Mouse (Mus musculus): ENCODE measurements at regions not wholly inside any gene's neighbourhood (a gene's known extent, or its start where the extent isn't known, plus 50 kb on each side); places are given as distances from the start of the nearest gene placed in this dataset.
A peak's percentile ranks its signal among the peaks of the same experiment; 100 is the strongest.
"Not testable (repeated sequence)": the region's sequence is repeated elsewhere in the genome, so short reads cannot be mapped to it uniquely, and the experiment has no call there.

DNA sequence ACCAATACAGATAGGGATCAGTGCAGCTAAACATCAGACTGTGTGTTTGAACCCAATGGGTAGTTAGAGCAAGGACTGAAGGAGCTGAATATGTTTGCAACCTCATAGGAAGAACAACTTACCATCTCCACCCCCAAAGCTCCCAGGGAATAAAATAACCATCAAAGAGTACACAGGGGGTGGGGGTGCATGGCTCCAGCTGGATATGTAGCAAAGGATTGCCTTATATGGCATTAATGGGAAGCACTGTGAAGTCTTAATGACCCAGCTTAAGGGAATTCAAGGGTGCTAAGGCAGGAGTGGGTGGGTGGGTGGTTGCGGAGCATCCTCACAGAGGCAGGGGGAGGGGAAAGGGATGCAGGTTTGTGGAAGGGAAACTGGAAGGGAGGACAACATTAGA, 404.0 kb upstream of the Gm12887 start:
- peaks cover 57% of the 10 kb centered on the region for H3K9me3 ChIP-seq
- H3K36me3 ChIP-seq, result no peaks in the 10 kb centered on the region
- ATAC-seq (ENCODE audit: insufficient number of reproducible peaks, low FRiP score, low TSS enrichment, low read depth), result no peak
- no peak overlapping the region for H3K4me2 ChIP-seq
- H3K4me1 ChIP-seq, result no peaks in the 10 kb centered on the region
- no peak overlapping the region for H3K27ac ChIP-seq
- no peak overlapping the region for H3K4me3 ChIP-seq
- WGBS, result 81% methylated on average over 1 of the region's 1 CpGs
- no peak overlapping the region for H3K9ac ChIP-seq
- no peaks in the 10 kb centered on the region for H3K27me3 ChIP-seq

- peak; percentile 45 for ATAC-seq (ENCODE audit: insufficient number of reproducible peaks, low FRiP score, low TSS enrichment, low read depth)
- Histone ChIP-seq H3K4me1 (no peaks in the 10 kb centered on the region), H3K27me3 (no peaks in the 10 kb centered on the region), H3K4me2 (no peak overlapping the region), H3K9me3 (peaks cover 71% of the 10 kb centered on the region), H3K9ac (no peak overlapping the region), H3K4me3 (no peak overlapping the region), H3K27ac (no peak overlapping the region), H3K36me3 (no peaks in the 10 kb centered on the region)
- WGBS, result 89% methylated on average over 15 of the region's 15 CpGs
These were observed 401.0 kb upstream of the Gm12887 start for GRCm38 (mm10) chr4:122022854-122023253.

DNA sequence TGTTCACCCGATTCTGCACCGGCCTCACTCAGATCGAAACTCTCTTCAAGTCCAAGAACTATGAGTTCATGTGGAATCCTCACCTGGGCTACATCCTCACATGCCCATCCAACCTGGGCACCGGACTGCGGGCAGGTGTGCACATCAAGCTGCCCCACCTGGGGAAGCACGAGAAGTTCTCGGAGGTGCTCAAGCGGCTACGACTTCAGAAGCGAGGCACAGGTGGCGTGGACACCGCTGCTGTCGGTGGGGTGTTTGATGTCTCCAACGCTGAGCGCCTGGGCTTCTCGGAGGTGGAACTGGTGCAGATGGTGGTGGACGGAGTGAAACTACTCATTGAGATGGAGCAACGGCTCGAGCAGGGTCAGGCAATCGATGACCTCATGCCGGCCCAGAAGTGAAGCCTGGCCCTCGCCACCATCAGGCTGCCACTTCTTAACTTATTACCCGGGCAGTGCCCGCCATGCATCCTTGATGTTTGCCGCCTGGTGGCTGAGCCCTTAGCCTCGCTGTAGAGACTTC, 387.1 kb upstream of the Gm12887 start:
- WGBS, result 94% methylated on average over 26 of the region's 26 CpGs
- H3K4me2 ChIP-seq, H3K27me3 ChIP-seq, H3K4me3 ChIP-seq, H3K36me3 ChIP-seq, H3K9ac ChIP-seq, H3K27ac ChIP-seq, H3K4me1 ChIP-seq: not testable (repeated sequence)
- ATAC-seq (ENCODE audit: insufficient number of reproducible peaks, low FRiP score, low TSS enrichment, low read depth), result peak; percentile 50
- peaks cover 42% of the 10 kb centered on the region for H3K9me3 ChIP-seq

DNA sequence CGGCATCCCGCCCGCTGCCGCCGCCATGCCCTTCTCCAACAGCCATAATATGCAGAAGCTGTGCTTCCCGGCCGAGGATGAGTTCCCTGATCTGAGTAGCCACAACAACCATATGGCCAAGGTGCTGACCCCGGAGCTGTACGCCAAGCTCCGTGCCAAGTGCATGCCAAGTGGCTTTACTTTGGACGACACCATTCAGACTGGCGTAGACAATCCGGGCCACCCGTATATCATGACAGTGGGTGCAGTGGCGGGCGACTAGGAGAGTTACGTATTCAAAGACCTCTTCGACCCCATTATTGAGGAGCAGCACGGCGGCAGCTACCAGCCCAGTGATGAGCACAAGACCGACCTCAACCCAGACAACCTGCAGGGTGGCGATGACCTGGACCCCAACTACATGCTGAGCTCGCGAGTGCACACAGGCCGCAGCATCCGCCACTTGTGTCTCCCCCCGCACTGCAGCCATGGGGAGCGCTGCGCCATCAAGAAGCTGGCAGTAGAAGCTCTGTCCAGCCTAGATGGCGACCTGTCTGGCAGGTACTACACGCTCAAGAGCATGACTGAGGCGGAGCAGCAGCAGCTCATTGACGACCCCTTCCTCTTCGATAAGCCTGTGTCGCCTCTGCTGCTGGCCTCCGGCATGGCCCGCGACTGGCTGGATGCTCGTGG, 386.4 kb upstream of the Gm12887 start:
- Histone ChIP-seq H3K4me2 (no peak overlapping the region), H3K9me3 (peaks cover 48% of the 10 kb centered on the region), H3K27me3 (no peaks in the 10 kb centered on the region), H3K27ac (no peak overlapping the region), H3K36me3 (no peaks in the 10 kb centered on the region), H3K4me1 (no peaks in the 10 kb centered on the region), H3K4me3 (no peak overlapping the region), H3K9ac (no peak overlapping the region)
- 0 out of 2 replicates have a peak, but pooled peaks have one; percentile 52 for ATAC-seq (ENCODE audit: insufficient number of reproducible peaks, low FRiP score, low TSS enrichment, low read depth)
- 95% methylated on average over 39 of the region's 39 CpGs for WGBS

- WGBS, result 70% methylated on average over 2 of the region's 2 CpGs
- Histone ChIP-seq H3K9ac (no peak overlapping the region), H3K4me1 (no peaks in the 10 kb centered on the region), H3K9me3 (peaks cover 26% of the 10 kb centered on the region), H3K4me2 (no peak overlapping the region), H3K27me3 (no peaks in the 10 kb centered on the region), H3K36me3 (no peaks in the 10 kb centered on the region), H3K4me3 (no peak overlapping the region), H3K27ac (no peak overlapping the region)
- ATAC-seq (ENCODE audit: insufficient number of reproducible peaks, low FRiP score, low TSS enrichment, low read depth), result no peak
These were observed 364.8 kb upstream of the Gm12887 start for GRCm38 (mm10) chr4:121986741-121987140.

DNA sequence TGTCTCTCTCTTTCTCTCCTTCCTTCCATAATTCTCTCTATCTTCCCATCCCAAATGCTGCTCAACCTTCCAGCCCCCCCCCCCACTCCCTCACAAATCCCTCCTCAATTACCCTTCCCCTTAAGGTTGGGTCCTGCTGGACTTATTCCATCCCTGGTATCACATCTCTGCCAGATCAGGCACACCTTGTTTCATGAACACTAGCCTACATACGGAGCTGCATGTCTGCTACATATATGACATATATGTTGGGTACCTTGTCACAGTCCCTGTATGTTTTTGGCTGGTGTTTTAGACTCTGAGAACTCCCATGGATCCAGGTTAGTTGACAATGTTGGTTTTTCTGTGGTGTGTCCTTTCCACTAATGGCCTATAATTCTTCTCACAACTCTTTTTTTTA, 363.5 kb upstream of the Gm12887 start:
- WGBS, result 67% methylated on average over 1 of the region's 1 CpGs
- no peak overlapping the region for H3K4me3 ChIP-seq
- no peak for ATAC-seq (ENCODE audit: insufficient number of reproducible peaks, low FRiP score, low TSS enrichment, low read depth)
- H3K27ac ChIP-seq, result no peak overlapping the region
- no peaks in the 10 kb centered on the region for H3K27me3 ChIP-seq
- H3K4me1 ChIP-seq, result no peaks in the 10 kb centered on the region
- H3K4me2 ChIP-seq, result no peak overlapping the region
- H3K9me3 ChIP-seq, result peaks cover 26% of the 10 kb centered on the region
- no peak overlapping the region for H3K9ac ChIP-seq
- H3K36me3 ChIP-seq, result no peaks in the 10 kb centered on the region

DNA sequence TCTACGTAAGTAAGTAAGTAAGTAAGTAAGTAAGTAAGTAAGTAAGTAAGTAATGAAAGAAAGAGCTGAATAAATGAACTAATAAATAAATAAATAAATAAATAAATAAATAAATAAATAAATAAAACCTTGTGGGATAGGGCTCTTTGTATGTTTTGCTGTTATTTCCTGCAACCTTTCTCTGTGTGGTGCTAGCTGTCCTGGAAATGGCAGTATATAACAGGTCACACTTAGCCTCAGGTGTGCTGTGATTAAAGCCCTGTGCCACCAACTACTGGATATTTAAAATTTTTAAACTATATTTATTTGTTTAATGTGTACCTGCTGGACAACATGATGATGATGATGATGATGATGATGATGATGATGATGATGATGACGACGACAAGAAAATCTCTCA, 353.9 kb upstream of the Gm12887 start:
- WGBS, result 81% methylated on average over 3 of the region's 3 CpGs
- Histone ChIP-seq H3K4me3 (no peak overlapping the region), H3K4me1 (no peaks in the 10 kb centered on the region), H3K9me3 (no peaks in the 10 kb centered on the region), H3K27me3 (no peaks in the 10 kb centered on the region), H3K36me3 (no peaks in the 10 kb centered on the region), H3K9ac (no peak overlapping the region), H3K27ac (no peak overlapping the region), H3K4me2 (no peak overlapping the region)
- ATAC-seq (ENCODE audit: insufficient number of reproducible peaks, low FRiP score, low TSS enrichment, low read depth), result peak; percentile 48; the same call in 1 of the 2 replicates

All from limb, embryonic 15.5 days (tissue).